Mouse (Mus musculus) T-helper 1 cell (primary cell): Measurements from ENCODE around the gene Syt9.

Source experiments
- in situ Hi-C: fragments of 300-600 bp; cut with MboI, MseI; formaldehyde crosslinking; loops from one replicate; pipeline ENCODE4 v1.15.1; 2025; ENCODE audit warnings: high pct_unique_total_duplicates

The Syt9 gene

DNA sequence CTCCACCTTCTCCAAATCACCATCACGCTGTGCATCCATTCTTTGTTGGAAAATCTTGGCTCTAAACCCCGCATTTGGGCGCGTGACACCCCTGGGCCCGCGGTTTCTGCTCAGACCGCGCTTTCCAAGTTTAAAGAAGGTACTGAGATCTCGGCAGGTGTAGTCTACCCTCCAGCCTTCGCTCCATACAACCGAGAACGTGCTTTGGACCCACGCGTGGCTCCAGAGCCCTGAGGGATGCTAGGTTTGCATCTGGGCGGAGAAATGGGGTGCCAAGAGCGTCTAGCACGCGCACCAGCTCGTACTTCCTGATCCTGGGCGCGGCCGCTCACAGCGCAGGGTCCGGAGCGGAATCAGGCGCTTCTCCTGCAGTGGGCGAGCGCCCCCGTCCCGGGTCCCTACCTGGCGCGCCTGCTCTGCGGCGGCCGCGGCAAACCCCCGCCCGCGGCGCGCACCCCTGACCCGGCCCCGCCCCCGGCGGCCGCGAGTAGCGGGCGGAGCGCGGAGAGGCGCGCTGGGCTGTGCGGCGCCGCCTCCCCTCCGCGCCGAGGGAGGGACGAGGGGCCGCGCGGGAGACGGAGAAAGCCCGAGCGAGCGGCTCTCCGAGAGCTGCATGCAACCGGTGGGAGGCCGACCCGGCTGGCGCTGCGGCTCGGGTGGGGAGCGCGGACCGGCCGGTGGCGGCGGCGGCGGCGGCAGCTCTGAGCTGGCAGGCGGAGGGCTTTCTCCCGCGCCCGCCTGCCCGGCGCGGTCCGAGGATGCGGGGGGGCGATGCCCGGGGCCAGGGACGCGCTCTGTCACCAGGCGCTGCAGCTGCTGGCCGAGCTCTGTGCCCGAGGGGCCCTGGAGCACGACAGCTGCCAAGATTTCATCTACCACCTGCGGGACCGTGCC is at the start of gene Syt9:
Syt9 (plus strand) TSS at position 497 of the 894 bp plus-strand sequence.
- in situ Hi-C loops, result no loop called here

- in situ Hi-C loops, result no loop called here
Observed at GRCm38 (mm10) chr7:107339013-107339412, 31.5 kb upstream of the Syt9 start.

DNA sequence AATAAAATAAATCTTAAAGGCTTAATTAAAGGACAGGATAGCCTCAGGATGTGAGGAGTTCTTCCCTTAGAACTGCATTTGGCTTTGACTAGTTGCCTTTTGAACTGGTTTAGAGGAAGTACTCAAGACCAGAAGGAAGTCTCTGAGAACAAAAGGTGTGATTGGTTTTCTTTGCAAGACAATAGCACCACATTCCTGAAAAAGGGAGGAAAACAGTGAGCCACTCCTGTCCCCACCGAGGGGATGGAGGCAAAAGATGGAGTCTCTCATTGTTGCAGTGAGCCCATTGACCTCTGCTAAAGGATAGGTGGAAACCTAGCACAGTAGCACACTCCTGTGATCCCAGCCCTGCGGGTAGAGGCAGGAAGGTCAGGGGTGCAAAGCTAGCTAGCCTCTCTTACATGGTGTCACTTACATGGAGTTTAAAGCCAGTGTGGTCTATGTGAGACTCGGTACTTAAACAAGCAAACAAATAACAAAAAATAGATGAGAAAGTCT is 30.9 kb upstream of the Syt9 start:
- in situ Hi-C loops, result no loop called here

DNA sequence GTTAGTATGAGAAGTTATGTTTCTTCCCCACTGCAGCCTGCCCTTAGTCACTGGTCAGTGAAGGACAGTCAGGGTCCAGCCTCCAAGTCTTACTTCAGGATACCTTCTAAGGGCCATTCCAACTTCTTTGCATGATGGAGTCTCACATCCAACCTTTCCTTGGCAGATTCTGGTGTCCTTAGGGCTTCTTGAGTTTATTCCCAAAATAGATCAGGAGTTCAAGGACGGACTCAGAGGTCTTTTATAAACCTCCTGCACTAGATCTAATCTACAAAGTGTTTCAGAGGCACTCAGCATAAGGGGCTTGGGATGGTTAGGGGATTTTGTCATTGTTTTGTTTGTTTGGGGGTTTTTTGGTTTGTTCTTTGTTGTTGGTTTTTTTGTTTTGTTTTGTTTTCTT is 30.3 kb upstream of the Syt9 start:
- in situ Hi-C loops, result no loop called here

DNA sequence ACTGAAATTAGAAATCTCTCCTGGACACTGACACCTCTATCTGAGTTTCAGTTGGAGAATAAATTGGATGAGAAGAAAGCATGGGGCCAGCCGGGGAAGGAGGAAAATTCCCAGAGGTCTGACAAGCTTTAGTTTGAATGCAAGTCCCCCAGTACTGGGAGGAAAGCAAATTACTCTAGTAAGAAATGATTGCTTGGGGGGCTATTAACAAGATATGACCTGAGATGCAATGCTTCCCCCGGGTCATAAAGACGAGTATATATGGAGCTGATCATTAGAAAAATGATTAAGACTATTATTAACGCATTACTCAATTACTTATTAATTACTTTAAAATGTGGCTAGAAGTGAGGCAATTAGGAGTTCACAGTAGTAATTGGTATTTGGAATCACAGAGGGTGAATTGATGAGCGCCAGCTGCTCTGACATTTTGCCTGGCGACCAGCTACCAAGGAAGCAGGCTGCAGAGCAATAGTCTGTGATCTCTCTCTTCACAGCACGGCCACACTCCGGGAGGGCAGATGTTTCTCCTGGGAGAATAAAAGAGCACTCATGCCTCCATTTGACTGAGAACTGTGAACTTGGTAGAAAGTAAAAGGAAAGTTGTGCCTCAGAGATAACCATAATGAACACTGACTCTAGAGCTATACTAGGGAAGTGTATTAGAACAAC is 28.9 kb upstream of the Syt9 start:
- in situ Hi-C loops, result no loop called here

DNA sequence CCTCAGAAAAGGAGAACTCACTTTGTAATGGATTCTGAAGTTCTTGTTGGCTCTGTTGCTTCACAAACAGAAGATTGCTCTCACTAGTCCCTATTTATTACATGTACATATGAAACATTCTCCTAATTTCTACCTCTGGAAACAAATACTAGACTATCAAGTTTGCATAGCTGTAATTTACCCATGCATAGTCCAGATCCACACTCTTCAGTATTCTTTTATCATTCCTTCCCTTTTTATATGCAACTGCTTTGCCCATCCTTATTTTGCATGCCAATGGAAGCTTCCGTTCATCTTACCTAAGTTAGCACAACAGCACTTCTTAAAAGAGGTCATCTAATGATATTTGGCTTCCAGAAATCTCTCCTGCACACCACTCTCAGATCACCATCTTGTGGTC is 21.3 kb upstream of the Syt9 start:
- in situ Hi-C loops, result no loop called here

DNA sequence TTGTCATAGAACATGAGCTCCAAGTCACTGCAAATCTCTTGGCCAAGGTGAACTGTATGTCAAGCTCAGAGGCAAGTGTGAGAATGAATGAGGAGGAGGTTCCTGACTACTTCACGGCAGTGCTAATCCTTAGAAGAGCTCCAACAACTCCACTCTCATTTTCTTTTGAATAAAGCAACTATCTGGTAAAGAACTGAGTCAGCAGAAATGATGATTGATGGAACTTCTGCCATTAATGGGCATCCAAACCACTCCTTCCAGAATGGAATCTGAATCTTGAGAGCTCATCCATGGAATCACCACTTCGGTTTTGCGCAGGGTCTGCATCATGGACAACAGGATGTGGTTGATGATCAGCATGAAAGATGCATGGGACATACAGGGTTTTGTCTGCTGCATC is 8.4 kb upstream of the Syt9 start:
- in situ Hi-C loops, result no loop called here

- in situ Hi-C loops, result no loop called here
Observed at GRCm38 (mm10) chr7:107362634-107363033, 7.9 kb upstream of the Syt9 start.

- in situ Hi-C loops, result no loop called here
Observed at GRCm38 (mm10) chr7:107371126-107371920, 795 bp downstream of the Syt9 start.

- in situ Hi-C loops, result no loop called here
Observed at GRCm38 (mm10) chr7:107380562-107380961, 10.0 kb downstream of the Syt9 start.

DNA sequence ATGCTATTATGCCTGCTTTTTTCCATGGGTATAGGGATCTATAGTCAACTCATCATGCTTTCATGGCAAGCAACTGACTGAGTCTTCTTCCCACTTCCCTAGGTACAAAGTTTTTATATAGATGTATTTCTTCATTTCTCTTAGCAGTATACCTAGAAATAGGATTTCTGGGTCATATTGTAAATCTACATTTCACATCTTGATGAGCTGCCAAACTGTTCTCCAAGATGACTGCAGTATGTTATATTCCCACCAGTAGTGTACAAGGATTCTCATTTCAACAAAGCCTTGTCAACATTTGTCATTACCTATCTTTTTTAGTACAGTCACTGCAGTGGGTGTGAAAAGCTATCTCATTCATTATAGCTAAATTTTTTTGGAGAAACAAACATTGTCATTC is 19.1 kb downstream of the Syt9 start:
- in situ Hi-C loops, result no loop called here

DNA sequence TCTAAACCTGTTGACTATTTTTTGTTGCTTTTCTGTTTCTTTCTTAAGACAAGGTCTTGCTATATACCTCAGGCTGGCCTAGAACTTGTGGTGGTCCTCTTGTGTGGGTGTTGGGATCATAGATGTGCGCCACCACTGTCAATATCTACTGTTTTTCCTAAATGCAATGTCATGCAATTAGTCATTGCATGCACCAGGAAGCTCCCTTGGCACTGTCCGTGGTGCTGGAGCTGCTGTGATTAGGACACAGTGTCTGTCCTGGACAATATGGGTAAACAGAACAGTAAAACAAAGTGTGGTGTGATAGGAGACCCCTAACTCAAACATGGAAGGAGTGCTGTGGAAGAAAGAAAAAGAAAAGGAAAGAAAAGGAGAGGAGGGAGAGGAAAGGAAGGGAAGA is 22.2 kb downstream of the Syt9 start:
- in situ Hi-C loops, result no loop called here

DNA sequence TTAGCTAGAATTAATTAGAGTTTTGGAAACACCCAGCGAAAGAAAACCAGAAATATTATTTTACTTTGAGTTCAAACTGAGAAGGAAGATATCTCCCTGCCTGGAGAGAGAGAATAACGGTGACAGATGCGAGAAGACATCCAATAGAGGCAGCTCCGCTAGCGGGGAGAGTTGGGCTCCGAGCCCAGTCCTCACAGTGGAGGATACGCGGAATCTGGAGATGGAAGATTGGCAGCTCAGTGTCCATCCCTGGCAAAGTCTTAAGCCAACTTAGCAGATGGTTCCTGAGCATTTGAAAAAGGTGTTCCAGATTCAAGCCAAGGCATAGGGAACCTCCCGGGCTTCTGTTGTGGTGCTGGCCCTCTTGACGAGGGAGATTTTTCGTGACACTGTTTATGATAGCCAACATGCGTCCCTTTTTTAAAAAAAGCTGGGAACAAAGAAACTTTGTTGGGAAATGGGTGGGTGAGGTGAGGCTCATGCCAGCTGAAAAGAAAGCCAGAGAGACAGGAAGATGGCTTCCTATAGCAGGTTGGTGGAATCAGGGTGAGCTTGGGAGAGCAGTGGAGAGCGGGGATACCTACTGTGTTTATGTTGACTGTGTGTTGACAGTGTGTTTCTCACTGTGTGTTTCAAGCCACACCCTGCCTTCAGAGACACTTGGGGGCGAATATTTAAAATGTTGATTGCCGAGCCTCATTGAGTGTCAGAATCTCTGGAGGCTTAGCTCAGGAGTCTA is 29.7 kb downstream of the Syt9 start:
- in situ Hi-C loops, result no loop called here

DNA sequence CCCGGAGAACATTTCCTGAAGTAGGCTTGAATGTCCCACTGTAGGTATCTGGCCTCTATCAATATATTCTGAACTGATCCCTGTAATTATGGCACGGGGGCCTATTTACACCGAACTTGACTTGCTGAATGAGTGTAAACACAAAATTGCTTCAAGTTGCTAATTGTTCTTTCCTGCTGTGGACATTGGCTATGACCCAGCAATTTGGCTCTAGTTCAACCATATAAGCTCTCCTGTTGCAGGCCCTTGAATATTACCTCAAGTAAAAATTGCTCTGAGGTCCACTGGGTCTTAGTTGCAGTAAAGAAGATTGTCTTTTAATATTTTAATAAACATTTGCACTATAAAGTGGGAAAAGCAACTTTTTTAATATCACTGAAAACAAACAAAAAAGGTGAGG is 32.7 kb downstream of the Syt9 start:
- in situ Hi-C loops, result no loop called here

DNA sequence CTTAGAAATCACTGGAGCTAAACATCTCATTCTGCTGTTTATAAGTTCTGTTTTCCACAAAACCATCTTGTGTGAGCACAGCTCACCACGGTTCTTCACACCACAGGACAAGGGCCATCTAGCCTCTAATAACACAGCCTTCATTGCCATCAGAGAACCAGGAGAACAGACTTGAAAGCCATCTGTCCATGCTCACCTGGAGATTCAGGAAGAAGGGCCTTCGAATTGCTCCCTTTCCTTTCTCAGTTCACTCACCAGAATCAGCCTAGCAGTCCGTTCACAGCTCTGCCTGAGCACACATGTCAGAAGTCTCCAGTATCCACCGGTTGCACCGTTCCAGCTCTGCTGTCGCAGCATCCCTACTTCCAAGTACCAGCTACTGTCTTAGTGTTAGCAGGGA is 44.4 kb downstream of the Syt9 start:
- in situ Hi-C loops, result no loop called here

- in situ Hi-C loops, result no loop called here
Observed at GRCm38 (mm10) chr7:107417043-107417850, 46.7 kb downstream of the Syt9 start.

- in situ Hi-C loops, result no loop called here
Observed at GRCm38 (mm10) chr7:107437381-107437780, 66.9 kb downstream of the Syt9 start.

DNA sequence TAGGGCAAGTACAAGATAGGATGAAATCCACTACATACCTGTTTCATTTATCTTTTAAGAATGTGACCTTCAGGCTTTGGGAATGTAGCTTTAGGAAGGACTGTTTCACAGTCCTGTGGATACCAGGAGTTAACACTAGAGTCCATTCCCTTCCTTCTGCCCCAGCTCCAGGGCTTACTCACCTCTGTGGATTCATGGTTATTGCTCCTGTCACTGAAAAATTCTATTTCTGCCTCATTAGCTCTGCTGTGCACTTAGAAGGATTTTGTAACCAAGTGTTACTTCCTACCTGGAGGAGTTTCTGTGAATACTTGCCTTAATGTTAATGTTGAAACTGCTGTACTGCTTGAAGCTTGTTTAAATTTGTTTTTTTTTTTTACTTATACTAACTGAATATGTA is 74.1 kb downstream of the Syt9 start:
- in situ Hi-C loops, result no loop called here

GRCm38 (mm10) chr7:107454660-107455059 is 84.1 kb downstream of the Syt9 start:
- in situ Hi-C loops, result no loop called here

DNA sequence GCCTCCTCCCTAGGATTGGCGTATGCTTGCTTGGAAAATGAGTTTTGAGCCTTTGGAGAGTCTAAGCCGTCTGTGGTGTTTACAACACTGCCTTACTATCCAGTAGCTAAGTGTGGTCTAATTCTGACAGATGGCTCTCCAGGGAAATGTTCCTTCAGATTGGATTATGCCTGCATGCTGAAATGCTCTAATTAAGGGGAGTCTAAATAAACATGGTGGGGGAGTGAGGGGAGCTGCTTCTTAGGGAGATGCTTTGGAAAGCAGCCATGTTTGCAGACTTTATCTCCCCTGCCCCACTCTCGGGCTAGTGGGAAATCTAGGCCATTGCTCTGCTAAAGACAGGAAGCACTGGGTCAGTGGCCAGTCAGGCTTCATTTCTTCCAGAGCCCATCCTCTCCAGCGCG is 84.6 kb downstream of the Syt9 start:
- in situ Hi-C loops, result no loop called here

DNA sequence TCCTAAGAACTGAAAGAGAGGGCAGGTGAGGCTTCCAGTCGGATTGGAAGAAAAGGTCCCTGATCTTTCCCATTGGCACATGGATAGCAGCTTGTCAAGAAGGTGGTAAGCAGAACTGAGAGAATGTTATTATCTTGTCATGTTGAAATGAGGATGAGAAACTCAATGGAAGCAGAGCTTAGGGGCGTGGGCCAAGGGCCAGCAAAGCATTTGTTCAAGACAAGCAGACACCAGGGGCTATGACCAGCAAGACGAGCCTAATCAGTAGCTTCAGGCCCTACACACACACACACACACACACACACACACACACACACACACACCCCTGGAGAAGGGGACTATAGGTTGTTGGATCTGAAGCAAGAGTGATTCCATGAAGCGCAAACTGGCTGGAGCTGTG is 90.6 kb downstream of the Syt9 start:
- in situ Hi-C loops, result no loop called here
